Mouse (Mus musculus): ENCODE results near the gene Cd83. TPM values are rescaled to one million over a fixed set of nuclear protein-coding genes. Genes with fewer than 3 reads are reported as not detected.

Gene Cd83
- polyA plus RNA-seq, 1 experiment from 2014 or later = 9.0 TPM

DNA sequence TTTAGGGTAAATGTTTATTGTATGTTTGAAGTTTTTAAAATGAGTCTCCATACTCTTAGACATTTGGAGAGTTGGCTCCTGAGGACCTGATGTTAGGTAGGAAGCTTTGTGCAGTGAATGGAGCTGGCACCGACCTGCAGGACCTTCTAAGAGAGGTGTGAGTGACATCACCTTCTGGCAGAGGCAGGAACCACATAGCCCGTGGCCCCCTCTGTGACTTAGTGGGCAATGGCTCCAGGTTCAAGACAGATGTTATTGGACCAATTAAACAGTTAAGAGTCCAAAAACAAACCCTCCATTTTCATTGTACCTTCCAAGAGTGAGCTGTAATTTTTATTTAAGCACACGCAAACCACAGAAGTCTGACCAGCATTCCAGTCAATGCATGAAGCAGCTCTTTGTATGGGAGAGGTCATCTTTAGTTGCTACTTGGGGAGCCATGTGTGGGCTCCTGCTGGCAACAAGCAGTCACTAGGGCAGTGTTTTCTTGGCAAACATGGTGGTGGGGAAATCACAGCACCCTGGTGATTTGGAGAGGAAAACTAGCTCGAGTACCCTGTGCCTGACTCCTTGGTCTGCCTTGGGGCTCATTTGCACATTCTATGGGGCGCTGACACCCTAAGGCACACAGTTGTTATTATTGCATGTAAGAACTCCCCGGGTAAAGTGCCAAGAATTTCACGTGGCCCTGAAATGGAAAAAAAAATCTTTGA lies 33.9 kb downstream of the Cd83 start:
- WGBS = 65% methylated on average over 7 of the region's 7 CpGs

DNA sequence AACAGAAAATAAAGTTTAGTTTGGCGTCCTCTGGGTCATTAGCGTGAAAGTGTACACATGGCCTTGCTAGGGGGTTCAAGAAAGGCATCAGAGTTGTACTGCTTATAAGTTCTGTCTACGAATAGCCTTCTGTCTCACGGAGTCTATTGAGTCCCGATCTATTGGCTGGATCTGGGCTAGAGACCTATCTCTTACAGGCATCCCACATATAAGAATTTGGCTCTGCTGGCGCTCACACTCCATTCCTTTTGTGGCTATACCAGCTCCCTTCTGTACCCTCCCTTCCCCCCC lies 34.4 kb downstream of the Cd83 start:
- Histone ChIP-seq H3K9me3 (no peaks in the 10 kb centered on the region), H3K27ac (no peak overlapping the region), H3K9ac (no peak overlapping the region), H3K27me3 (replicated peaks) (no peaks in the 10 kb centered on the region), H3K4me3 (replicated peaks) (no peak overlapping the region), H3K36me3 (no peaks in the 10 kb centered on the region), H3K4me2 (no peak overlapping the region), H3K4me1 (no peaks in the 10 kb centered on the region)
- 77% methylated on average over 6 of the region's 6 CpGs for WGBS
- ATAC-seq (ENCODE audit: insufficient read depth, low FRiP score, low read depth) = no peak

More for the DNA sequence above, 33.9 kb downstream of the Cd83 start:
- Histone ChIP-seq H3K4me1 (no peaks in the 10 kb centered on the region), H3K36me3 (no peaks in the 10 kb centered on the region), H3K4me3 (replicated peaks) (no peak overlapping the region), H3K9ac (no peak overlapping the region), H3K4me2 (no peak overlapping the region), H3K27me3 (replicated peaks) (no peaks in the 10 kb centered on the region), H3K9me3 (no peaks in the 10 kb centered on the region), H3K27ac (no peak overlapping the region)
- no peak for ATAC-seq (ENCODE audit: insufficient read depth, low FRiP score, low read depth)

DNA sequence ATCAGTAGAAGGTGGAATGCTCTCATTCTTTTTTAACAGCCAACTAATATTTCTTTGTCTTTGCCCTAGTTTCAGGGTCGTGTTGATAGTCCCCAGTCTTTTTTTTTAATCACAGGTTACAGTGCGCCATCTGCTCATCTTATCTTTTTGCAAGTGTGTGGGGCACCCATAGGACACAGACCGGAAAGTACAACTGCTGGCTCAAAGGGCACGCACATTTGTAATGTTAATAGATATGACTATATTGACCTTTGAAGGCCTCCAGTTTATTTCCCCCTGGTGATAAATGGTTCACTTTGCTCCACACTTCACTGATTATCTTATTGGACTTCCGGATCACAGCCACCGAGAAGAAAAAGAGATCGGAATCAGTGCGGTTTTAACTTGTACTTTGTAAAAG lies 35.5 kb downstream of the Cd83 start:
- Histone ChIP-seq H3K27me3 (replicated peaks) (no peaks in the 10 kb centered on the region), H3K27ac (no peak overlapping the region), H3K9me3 (no peaks in the 10 kb centered on the region), H3K9ac (no peak overlapping the region), H3K36me3 (no peaks in the 10 kb centered on the region), H3K4me3 (replicated peaks) (no peak overlapping the region), H3K4me1 (no peaks in the 10 kb centered on the region), H3K4me2 (no peak overlapping the region)
- no peak for ATAC-seq (ENCODE audit: insufficient read depth, low FRiP score, low read depth)
- 78% methylated on average over 8 of the region's 8 CpGs for WGBS

DNA sequence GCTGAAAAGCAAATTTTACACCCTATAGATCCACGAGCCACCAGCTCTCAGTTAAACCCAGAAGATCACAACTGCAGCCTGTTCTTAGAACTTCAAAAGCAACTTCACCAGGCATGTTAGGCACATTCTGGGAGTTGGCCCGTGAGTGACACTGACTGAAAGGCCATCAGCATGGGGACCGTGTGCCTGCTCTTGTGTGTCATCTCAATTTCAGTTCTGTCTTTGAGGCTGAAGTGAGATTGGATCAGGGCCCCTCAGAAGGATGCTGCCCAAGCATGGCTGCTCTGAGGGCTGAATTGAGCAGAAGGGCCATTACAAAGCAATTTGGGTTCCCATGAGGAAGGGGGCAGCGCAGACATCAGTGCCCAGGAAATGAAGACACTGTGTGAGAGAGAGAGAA lies 37.7 kb downstream of the Cd83 start:
- Histone ChIP-seq H3K4me2 (no peak overlapping the region), H3K9me3 (no peaks in the 10 kb centered on the region), H3K4me1 (no peaks in the 10 kb centered on the region), H3K27ac (no peak overlapping the region), H3K36me3 (no peaks in the 10 kb centered on the region), H3K9ac (no peak overlapping the region), H3K27me3 (replicated peaks) (no peaks in the 10 kb centered on the region), H3K4me3 (replicated peaks) (no peak overlapping the region)
- WGBS = 72% methylated on average over 4 of the region's 4 CpGs
- ATAC-seq (ENCODE audit: insufficient read depth, low FRiP score, low read depth) = no peak

DNA sequence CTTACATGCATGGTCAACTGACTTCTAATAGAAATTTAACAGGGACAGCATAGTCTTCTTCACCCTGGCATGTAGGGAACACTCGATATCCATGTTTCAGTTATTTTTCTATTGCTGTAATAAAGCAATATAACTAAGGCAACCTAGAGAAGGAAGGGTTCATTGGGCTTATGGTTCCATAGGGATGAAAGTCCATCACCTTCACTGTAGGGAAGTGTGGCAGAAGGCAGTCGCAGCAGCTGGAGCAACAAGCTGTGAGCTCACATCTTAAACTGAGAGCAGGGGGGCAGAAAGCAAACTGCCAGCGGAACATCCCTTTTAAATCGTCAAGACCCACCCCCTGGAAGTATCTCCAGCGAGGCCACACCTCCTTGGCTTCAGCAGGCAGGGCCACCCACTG lies 44.1 kb downstream of the Cd83 start:
- H3K27ac ChIP-seq = no peak overlapping the region
- no peaks in the 10 kb centered on the region for H3K36me3 ChIP-seq
- H3K4me3 ChIP-seq (replicated peaks) = no peak overlapping the region
- no peak overlapping the region for H3K9ac ChIP-seq
- H3K9me3 ChIP-seq = no peaks in the 10 kb centered on the region
- no peaks in the 10 kb centered on the region for H3K4me1 ChIP-seq
- 69% methylated on average over 5 of the region's 5 CpGs for WGBS
- H3K27me3 ChIP-seq (replicated peaks) = no peaks in the 10 kb centered on the region
- H3K4me2 ChIP-seq = no peak overlapping the region
- no peak for ATAC-seq (ENCODE audit: insufficient read depth, low FRiP score, low read depth)

DNA sequence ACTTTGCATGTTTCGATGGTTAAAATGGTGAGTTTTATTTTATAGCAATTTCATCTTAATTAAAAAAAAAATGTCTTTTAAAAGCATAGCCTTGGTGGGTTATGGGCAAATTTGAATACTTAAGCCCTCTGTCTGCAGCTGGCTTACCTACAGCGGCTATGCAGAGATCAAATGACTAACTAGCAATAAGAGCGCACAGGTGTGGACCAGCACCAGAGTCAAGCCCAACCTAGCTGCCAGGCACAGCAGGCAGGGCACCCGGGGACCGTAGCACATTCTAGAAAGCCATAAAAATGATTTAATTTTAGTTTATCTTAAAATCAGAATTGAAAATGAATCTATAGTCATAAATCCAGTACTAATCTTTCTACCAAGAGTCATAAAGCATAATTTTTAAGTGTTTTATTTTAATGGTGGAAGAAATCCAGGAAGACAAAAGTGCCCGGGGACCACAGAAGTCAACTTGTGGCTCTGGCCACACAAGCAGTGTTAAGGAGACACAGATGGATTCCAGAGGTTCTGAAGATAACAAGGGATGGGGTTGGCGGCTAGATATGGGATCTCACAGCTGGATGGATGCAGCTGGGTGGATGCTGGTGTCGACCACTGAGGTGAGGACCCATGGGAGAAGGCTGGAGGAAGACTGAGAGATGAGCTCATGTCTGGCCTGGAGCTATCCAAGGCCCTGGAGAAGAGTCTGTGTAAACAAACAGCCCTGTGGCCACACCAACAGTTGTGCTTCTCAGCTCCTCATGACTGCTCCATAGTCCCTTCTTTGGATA lies 46.5 kb downstream of the Cd83 start:
- Histone ChIP-seq H3K9ac (no peak overlapping the region), H3K27ac (no peak overlapping the region), H3K9me3 (no peaks in the 10 kb centered on the region), H3K4me2 (no peak overlapping the region), H3K36me3 (no peaks in the 10 kb centered on the region), H3K27me3 (replicated peaks) (no peaks in the 10 kb centered on the region), H3K4me3 (replicated peaks) (no peak overlapping the region), H3K4me1 (no peaks in the 10 kb centered on the region)
- ATAC-seq (ENCODE audit: insufficient read depth, low FRiP score, low read depth) = no peak
- 65% methylated on average over 8 of the region's 8 CpGs for WGBS

DNA sequence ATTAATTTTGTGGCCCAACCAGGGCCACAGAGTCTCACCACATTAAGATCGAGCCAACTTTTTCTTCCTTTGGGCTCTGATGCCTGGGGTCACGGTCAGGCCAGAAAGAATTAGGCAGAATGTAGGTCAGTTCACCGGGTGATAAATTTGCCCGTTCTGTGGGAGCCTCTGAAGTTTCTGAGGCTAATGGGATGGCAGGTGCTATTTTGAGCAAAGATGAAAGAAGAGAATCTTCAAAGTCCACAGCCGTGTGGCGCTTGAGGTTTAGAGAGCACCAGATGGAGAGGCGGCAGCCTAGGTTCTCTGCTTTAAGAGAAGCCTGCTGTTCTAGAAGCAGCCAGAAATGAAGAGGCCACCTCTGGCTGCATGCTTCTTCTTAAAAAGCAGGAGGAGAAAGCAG lies 48.2 kb downstream of the Cd83 start:
- WGBS = 48% methylated on average over 7 of the region's 7 CpGs
- no peak overlapping the region for H3K27ac ChIP-seq
- H3K9ac ChIP-seq = no peak overlapping the region
- no peak overlapping the region for H3K4me3 ChIP-seq (replicated peaks)
- no peaks in the 10 kb centered on the region for H3K36me3 ChIP-seq
- H3K9me3 ChIP-seq = no peaks in the 10 kb centered on the region
- ATAC-seq (ENCODE audit: insufficient read depth, low FRiP score, low read depth) = no peak
- no peaks in the 10 kb centered on the region for H3K27me3 ChIP-seq (replicated peaks)
- H3K4me2 ChIP-seq = no peak overlapping the region
- no peaks in the 10 kb centered on the region for H3K4me1 ChIP-seq

DNA sequence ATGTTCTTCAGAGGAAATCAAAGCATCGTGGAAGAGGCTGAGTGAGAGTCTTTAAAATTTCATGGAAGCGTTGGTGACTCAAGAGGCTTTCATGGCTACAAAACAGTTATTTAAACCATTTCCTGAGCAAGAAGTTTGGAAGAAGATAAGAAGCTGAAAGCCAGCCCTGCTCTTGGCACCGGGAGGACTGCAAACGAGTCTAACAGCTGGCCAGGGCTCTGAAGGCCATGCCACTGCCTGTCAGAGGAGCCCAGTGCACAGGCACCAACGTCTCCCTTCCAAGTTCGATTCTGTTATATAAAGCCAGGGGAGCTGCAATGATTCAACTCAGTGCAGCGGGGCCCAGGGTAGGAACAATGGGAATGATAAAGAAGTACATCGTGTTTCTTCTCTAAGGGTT lies 51.8 kb downstream of the Cd83 start:
- Histone ChIP-seq H3K9ac (no peak overlapping the region), H3K36me3 (no peaks in the 10 kb centered on the region), H3K4me3 (replicated peaks) (no peak overlapping the region), H3K27ac (no peak overlapping the region), H3K4me1 (no peaks in the 10 kb centered on the region), H3K9me3 (no peaks in the 10 kb centered on the region), H3K4me2 (no peak overlapping the region), H3K27me3 (replicated peaks) (no peaks in the 10 kb centered on the region)
- no peak for ATAC-seq (ENCODE audit: insufficient read depth, low FRiP score, low read depth)
- WGBS = 48% methylated on average over 8 of the region's 8 CpGs

DNA sequence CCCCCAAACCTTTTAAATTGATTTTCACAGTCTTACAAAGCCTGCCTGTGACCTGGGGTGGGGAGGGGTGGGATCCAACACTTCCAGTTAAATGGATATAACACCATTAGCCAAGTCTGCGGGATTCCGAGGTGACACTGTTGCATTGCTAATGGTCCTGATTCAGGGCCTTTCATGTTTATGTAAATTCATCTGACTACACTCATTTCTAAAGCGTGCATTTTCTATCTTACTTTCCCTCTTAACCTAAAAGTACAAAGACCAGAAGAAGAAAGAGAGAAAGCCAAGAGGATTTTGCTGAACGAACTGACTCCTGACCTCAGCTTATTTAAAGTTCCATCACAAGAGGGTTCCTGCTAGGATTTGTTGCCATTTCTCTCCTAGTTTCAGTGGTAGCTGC lies 53.2 kb downstream of the Cd83 start:
- no peaks in the 10 kb centered on the region for H3K9me3 ChIP-seq
- H3K4me3 ChIP-seq (replicated peaks) = no peak overlapping the region
- no peaks in the 10 kb centered on the region for H3K27me3 ChIP-seq (replicated peaks)
- no peaks in the 10 kb centered on the region for H3K4me1 ChIP-seq
- no peak overlapping the region for H3K27ac ChIP-seq
- no peak for ATAC-seq (ENCODE audit: insufficient read depth, low FRiP score, low read depth)
- H3K4me2 ChIP-seq = no peak overlapping the region
- no peaks in the 10 kb centered on the region for H3K36me3 ChIP-seq
- no peak overlapping the region for H3K9ac ChIP-seq
- 31% methylated on average over 4 of the region's 4 CpGs for WGBS

DNA sequence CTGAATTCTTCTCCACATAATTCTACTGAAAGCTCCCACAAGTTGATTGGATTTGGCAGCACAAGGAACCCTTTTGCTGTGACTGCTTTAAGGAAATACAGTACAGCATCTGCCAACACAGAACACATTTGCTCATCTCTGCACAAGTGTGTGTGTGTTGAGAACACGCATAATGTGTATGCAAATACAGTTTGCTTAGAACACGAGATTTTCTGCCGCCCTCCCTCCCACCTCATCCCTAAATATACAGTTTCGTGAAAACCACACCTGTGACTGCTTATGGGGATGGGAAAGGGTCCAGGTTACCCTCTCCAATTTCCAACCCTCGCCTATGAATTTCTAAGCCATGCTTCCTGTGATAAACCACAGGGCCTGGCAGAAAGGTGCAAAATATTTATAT lies 60.6 kb downstream of the Cd83 start:
- Histone ChIP-seq H3K4me3 (replicated peaks) (no peak overlapping the region), H3K27me3 (replicated peaks) (no peaks in the 10 kb centered on the region), H3K9me3 (no peaks in the 10 kb centered on the region), H3K4me1 (no peaks in the 10 kb centered on the region), H3K27ac (no peak overlapping the region), H3K9ac (no peak overlapping the region), H3K36me3 (no peaks in the 10 kb centered on the region), H3K4me2 (no peak overlapping the region)
- 71% methylated on average over 5 of the region's 5 CpGs for WGBS
- no peak for ATAC-seq (ENCODE audit: insufficient read depth, low FRiP score, low read depth)

DNA sequence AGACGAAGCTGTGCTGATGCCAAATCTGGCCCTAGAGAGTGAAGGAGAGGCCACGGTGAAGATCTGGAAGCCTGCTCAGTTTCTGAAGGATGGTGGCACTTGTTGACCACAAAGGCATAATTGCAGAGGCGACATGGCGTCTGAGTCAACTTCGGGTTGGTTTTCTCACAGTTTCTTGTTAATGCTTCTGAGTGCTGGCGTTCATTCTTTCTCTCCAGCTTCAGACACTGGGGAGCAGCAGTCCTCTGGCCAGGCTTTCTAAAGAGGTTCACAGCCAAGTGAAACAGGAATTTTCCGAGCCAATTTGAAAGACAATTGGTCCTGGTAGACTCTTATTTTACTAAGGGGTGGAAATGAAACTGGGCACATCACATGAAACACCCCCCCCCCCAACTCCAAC lies 62.6 kb downstream of the Cd83 start:
- no peak for ATAC-seq (ENCODE audit: insufficient read depth, low FRiP score, low read depth)
- WGBS = 82% methylated on average over 7 of the region's 7 CpGs
- no peaks in the 10 kb centered on the region for H3K27me3 ChIP-seq (replicated peaks)
- H3K27ac ChIP-seq = no peak overlapping the region
- no peak overlapping the region for H3K4me3 ChIP-seq (replicated peaks)
- no peaks in the 10 kb centered on the region for H3K36me3 ChIP-seq
- H3K4me2 ChIP-seq = no peak overlapping the region
- H3K4me1 ChIP-seq = no peaks in the 10 kb centered on the region
- no peaks in the 10 kb centered on the region for H3K9me3 ChIP-seq
- no peak overlapping the region for H3K9ac ChIP-seq

DNA sequence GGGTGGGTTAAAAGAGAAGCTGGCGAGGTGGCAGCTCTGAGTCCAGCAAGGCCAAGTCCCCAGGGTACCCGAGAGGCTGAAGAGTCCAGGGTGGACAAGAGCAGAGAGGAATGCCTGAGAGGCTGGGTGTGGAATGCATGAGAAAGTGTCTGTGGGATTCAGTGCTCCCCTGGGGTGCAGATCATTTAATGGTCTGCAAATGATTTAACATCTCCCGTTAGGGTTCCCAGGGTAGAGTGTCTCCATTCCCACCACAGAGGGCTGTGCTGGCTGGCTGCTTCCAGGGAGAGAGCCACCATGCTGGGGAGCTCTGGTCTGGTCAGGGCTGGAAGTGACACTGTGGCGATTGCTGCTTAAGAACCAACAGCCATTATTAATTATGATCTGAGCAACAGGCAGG lies 65.2 kb downstream of the Cd83 start:
- no peaks in the 10 kb centered on the region for H3K9me3 ChIP-seq
- H3K4me3 ChIP-seq (replicated peaks) = no peak overlapping the region
- H3K4me2 ChIP-seq = no peak overlapping the region
- 45% methylated on average over 4 of the region's 4 CpGs for WGBS
- no peaks in the 10 kb centered on the region for H3K36me3 ChIP-seq
- no peak for ATAC-seq (ENCODE audit: insufficient read depth, low FRiP score, low read depth)
- no peak overlapping the region for H3K9ac ChIP-seq
- H3K4me1 ChIP-seq = no peaks in the 10 kb centered on the region
- no peak overlapping the region for H3K27ac ChIP-seq
- H3K27me3 ChIP-seq (replicated peaks) = no peaks in the 10 kb centered on the region

DNA sequence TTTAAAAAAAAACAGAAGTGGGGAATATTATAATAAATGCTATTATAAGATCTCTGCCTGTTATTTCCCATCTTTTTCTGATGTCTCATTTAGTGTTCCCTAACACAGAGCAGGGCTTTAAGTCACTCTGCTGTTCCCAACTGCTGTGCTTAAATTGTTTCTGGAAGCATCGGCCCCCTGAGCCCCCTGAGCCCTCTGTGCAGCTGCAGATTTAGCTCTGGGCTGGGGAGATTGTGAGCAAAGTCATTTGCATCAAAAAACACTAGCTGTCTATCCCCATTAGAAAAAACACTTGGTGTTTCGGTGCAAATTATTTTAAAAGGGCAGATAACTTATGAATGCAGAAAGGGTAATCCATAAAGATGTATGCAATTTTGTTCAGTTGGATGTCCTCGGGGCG lies 66.5 kb downstream of the Cd83 start:
- no peaks in the 10 kb centered on the region for H3K4me1 ChIP-seq
- H3K9ac ChIP-seq = no peak overlapping the region
- H3K27me3 ChIP-seq (replicated peaks) = no peaks in the 10 kb centered on the region
- 71% methylated on average over 4 of the region's 4 CpGs for WGBS
- ATAC-seq (ENCODE audit: insufficient read depth, low FRiP score, low read depth) = no peak
- H3K9me3 ChIP-seq = no peaks in the 10 kb centered on the region
- H3K36me3 ChIP-seq = no peaks in the 10 kb centered on the region
- H3K4me2 ChIP-seq = no peak overlapping the region
- H3K4me3 ChIP-seq (replicated peaks) = no peak overlapping the region
- no peak overlapping the region for H3K27ac ChIP-seq

Data from stomach, embryonic 15.5 days (tissue).